Mouse (Mus musculus) kidney, postnatal 14 days (tissue): ENCODE results near the gene Fhl1.

ENCODE experiments used
- DNase-seq: peaks from one replicate; pipeline ENCODE4 v3.0.0; 2022; ENCODE audit warnings: mixed read lengths

Fhl1 gene

DNA sequence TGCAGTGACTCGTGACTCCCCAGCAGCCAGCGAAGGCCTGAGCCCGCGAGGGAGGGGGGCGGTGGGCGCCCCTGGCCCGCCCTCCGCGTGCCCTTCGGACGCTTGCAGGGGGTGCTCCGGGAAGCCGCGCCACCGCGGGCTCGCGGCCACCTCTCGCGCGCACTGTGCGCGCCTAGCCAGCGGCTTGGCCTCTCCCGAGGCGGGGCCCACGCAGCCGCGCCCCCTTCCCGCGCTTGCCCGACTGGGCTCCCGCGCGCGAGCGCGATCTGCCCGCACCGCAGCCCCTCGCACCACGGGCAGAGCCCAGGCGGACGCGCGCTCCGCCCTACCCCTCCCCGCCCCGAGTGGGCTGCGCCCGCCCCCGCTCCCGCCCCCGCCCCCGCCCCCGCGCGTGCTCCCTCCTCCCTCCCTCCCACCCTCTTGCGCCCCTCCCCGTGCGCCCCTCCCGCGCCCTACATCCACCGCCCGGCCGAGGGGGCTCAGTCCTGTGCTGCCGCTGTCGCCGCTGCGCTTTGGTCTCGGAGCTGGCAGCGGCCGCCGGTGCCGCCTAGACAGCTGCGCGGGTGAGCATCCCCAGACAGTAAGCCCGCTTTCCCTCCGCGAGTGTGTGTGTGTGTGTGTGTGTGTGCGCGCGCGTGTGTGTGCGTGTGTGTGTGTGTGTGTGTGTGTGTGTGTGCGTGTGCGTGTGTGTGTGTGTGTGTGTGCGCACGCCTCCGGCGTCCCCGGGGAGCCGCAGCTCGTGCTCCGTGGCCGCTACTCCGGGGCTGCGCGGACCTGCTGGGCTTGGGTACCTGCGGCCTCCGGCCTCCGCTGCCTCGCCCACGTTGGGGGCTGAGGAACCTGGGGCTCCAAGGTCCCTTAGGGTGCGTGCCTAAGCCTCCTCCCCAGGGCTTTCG is at the start of gene Fhl1:
Fhl1 (plus strand) TSS at position 482 of the 896 bp plus-strand sequence.
- DNase-seq = peak; percentile 85

DNA sequence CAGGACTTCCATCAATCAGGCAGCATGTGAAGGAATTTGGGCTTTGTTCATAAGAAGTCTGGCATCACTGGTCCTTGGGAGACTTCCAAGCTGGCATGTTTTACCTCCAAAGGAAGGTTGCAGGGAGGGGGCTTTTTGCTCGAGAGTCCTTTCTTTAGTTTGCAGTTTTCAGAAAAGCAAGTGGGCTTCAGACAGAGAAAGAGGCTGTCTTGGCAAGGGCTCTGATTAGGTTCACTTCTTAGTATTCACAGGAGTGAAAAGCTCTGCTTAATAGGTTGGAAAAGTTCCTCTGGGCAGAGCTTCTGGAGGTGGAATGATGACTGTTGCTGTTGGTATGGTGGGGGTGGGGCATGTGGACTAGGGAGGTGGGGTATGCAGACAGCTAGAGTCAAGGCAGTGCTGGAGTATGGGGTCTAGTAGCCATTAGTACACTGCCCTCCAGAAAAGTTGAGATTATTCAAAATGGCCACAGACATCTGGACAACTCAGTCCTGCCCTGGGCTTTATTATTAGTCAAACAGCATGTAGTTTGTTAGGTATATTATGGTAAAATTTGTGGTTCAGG is 49.3 kb upstream of the Fhl1 start:
- no peak for DNase-seq

DNA sequence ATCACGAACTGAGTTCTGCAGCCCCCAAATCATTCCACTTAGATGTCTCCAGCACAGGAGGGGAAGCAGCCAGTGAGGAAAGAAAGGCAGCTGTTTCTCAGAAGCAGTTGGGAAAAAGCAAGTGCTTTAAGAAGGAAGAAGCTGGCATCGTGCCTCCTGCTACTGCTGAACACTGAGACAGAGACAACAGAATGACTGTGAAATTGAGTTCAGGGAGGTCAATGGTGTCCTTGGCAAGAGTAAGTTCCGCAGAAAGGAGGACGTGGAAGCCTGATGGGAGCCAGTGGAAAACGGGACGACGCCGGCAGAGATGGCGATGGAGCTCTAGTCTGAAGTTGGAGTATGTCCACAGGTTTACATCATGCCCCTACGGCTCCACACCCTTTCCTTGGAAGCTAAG is 48.1 kb upstream of the Fhl1 start:
- DNase-seq = no peak

DNA sequence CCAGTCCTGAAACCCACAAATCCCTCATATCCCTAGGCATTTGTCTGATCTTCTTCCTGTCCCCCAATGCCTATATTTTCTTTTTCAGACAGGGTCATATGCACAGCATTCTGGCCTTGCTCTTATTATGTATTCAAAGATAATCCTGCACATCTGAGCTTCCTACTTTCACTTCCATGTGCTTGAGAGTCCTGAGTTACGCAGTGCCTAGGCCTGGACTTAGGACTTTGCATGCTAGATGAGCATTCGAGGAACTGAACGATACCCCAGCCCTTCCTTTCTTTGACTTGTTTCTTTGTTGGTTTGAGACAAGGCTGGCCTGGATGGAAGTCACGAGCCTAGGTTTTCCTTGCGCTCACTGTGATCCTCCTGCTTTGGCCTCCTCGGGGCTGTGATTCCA is 39.0 kb upstream of the Fhl1 start:
- DNase-seq = no peak

DNA sequence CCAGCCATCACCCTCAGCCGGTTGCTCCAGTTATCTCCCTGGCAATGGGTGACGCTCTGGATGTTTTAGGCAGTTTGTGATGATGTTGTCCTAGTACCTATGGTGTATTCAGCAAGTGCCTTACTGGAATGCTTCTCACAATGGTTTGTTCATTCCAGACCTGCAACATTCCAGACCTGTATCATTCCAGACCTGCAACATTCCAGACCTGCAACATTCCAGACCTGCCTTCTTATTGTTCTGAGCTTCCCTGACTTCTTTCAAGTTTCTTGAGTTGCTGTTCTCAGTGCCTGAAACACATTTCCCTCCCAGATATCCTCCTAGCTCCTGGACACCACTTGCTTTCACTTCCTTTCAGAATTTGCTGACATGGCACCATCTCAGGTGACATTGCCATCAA is 37.0 kb upstream of the Fhl1 start:
- DNase-seq = no peak

DNA sequence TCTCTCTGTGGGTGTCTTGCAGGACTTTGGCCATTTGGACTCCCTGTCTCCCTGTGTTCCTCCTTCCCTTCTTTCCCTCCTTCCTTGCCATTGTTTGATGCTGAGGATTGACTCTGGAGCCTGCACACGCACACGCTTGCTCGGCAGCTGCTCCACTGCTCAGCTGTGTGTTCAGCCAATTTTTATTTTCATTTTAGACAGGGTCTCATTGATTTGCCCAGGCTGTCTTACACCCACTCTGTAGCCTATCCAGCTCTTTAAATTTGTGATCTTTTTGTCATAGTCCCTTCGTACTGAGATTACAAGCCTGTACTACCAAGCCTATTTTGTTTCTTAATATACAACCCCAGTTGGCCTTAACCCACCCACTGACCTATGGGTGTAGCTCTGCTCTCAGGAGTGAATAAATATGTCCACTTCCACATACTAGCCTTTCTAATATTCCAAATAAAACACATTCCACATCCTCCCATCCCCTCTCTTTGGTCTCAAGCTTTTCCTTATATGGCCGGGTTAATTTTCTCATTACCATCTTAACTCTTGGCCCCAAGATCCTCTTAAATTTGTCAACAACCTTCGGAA is 34.3 kb upstream of the Fhl1 start:
- peak; percentile 9 for DNase-seq

DNA sequence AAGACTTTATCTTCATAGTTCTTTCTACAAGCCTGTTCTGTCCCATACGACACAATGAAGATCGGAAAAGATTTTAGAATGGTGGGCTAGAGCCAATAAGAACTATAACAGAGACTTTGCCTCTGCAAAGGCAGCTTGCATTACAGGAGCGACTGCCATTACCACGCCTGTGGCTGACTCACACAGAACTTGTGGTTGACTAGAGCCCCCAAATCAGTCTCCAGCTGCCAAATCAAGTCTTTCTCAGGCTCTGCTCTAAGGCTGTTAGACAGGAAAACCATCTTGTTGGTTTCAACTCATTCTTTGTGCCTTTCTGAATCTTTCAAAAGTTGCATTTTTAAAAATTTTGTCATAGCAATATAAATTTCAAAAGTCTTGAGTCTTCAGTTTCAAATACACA is 33.7 kb upstream of the Fhl1 start:
- DNase-seq = no peak

DNA sequence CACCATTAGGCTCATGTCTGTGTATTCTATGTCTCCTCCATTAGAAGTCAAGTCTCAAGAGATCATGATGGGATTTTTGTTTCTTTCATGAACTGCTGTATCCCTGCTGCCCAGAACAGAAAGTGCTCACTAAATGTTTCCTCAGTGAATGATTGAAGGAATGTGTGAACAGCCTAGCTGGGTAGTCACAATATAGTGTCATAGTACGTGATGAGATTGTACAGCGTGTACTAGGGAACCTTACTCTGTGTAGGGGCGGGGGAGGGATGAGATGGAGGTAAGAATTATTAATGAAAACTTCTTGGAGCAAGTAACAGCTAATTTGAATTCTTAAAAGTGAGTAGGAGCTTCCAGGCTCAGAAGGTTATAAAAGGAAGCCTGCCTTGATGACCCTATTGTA is 30.3 kb upstream of the Fhl1 start:
- no peak for DNase-seq

DNA sequence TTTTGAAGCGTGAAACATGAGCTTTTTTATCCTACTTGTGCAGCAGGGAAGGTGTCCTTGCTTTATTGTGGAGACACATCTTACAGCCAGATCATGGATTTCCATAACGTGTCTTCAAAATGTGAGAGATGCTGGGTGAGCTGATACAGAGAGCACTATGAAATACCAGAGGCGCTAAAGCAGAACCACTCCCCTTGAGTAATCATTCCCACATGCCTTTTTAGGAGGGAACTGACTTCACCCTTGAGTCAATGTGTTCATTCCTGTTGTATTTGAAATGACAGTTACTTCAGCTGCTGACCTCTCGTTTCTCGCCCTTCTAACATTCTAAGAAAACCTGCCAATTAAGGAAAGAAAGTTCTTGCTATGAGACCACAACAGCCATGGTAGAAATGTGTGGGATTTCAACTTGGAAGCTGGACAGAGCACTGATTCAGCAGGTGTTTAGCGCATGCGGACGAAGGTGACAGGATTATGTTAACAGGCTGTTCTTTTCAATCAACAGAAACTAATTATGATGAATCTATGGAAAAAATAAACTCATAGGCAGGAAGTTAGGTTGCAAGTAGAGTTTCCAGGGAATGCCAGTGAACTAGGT is 27.5 kb upstream of the Fhl1 start:
- DNase-seq = no peak

DNA sequence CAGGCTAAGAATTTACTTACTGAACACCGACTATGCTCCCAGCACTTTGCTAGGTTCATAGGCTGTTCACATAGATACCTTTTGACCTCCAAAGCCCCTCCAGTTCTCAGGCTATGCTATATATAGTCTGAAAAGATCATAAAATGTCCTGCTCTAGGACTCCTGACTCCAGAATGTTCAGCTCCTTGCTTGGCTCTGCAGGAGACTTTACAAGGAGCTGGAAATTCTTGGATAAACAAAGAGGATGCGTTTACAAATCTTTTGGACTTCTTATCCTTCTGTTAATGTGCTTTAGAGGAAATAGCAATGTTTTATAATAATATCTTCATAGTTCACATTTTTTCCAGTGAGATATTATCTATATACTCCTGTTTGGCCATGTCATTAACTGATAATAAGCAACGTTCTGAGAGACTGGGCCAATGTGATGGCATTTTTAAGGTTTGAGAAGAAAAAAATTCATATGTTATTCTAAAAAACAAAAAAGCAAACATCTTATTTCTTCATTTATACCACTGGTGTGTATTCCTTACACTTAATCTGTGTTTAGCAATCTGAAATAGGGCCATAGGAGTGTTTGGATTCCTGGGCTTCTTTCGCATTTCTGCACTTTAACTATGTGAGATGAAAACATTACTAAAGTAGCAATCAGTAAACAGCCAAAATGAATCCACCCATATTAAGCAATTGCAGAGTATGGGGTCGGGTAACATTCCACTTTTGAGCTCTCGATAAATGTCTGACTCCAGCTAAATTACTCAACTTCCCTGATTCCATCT is 22.8 kb upstream of the Fhl1 start:
- no peak for DNase-seq

DNA sequence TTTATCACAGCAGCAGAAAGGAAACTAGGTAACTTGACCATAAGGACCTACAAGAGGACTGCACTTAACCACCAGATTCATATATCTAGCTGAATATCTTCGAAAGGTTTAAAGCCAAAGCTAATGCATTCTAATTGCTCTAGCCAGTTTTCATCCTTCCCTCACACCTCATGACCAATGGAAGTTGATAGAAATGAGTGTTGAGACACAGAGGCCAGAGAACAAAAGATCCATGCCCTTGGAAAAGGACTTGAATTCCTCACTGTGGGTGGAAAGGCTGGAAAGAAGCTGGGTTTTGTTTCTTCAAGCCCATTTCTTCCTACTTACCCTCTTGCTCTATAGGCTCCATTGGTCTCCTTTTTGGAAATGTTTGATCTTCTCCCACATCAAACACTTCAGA is 21.1 kb upstream of the Fhl1 start:
- DNase-seq = no peak

DNA sequence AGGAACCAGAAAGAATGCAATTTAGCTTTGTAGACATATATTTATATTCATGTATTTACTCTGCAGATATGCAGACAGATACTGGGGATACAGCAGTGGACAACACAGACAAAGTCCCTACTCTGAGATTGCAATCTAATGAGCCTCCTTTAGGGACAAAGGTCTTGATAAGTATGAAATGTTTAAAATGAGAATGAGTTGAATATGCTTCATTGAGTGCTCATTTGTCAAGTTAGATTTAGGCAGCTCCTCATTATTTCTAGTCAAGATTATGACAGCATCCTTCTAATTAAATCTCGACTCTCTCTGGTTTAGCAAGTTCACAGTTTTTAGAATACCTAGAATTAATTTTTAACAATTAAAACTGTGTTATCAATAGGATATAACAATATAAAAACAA is 18.9 kb upstream of the Fhl1 start:
- no peak for DNase-seq

DNA sequence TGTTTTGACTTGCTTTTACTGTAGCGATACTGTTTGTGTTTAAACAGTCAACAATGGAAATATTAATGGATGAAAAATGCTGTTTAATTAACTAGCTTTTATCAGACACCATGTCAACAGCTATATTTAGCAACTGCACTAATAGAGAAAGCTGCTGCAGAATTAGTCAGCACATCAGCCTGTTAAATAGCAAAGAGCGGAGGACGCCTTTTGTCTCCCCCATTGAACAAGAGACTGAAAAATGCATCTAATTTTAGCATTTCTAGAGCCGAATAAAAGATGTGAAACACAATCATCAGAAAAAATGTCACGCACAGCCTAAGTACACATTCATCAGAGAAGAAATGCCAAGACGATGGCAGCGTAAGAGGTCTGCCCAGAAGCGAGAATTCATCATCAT is 9.0 kb upstream of the Fhl1 start:
- no peak for DNase-seq

DNA sequence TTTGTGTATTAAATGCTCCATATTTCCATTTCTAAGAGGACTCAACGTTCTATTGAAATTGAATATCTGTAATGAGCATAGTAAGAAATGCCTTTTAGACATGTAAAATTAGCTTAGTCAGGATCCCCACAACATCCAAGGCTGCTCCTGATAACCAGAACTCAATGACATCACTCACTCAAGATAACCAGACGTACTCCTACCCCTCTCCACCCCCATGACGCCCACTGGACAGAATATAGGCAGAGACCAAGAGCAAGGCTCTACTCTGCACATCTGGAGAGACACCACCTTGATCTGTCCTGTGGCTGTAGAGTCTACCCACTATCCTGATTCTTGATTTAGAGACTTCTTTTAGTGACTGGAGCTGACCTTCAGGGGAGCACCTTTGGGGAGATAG is 3.1 kb upstream of the Fhl1 start:
- DNase-seq = no peak

DNA sequence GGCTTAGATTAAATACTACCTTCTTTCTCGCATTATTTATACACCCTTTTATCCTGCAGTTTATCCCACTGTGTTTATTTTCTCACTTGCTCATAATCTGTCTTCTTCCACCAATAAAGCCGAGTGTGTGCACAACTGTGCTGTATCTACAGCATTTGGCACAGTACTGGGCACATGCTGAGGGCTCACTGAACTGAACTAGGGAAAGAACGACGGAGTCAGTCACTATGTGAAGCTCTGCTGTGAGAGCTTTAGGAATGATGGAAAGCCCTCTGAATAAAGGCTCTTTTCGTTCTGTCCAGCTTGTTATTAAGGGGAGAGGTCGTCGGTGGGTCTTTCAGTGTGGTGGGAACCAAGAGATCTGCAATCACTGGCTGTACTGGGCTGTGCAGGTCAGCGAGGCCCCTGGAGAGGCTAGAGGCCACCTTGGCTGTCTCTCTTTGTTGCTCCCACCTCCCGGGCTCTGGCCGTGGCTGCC is 720 bp upstream of the Fhl1 start:
- no peak for DNase-seq

DNA sequence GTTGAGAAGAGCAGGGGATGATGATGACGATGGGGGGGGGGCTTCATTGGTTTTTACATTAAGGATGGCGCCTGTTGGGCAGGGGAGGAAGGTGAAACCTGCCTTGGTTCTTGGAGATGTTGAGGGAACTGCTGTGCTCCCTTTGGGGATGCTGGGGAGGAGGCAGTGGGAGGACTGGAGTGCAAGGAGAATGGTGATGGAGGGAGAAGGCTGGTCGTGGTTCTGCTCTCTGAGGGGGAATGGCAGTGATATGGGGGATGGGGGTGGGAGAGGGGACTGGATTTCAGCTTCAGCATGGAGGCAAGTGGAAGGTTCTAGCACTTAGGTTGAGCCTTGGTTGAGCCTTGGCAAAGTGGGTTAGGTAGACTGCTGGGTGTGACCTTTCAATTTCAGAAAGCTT is 814 bp downstream of the Fhl1 start:
- no peak for DNase-seq

DNA sequence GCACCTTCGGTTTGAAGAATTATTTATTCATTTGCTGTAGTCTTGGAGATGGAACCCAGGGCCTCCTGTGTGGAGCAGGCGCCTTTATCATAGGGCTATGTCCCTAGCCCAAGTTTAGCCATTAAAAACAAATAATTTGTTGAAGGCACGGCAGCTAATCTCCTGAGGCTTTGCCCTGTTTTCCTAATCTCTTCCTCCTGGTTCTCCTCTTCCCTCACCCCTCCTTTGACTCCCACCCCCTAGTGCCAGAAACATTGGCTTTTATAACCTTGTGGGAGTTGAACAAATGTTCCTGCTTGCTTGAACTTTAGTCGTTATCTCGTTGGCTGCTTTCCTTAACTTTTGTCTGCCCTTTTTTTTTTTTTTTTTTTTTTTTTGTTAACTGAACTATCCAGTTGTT is 2.8 kb downstream of the Fhl1 start:
- DNase-seq = peak; percentile 33

DNA sequence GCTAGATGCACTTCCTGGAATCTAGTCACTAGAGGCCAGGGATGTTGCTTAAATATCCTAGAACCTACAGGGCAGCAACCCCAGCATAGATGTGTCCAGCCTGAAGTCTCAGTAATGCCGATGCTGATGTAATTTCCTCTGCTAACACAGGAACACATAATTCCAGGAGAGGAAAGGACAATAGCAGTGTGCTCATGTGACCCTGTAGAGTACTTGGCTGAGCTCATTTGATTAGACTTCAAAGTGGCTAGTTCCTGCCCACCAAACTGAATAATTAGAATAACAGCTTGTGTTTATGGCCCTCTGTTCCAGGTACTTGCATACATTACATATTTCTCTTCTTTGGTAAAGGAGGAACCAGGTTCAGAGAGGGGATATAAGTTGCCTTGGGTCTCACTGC is 4.6 kb downstream of the Fhl1 start:
- no peak for DNase-seq

DNA sequence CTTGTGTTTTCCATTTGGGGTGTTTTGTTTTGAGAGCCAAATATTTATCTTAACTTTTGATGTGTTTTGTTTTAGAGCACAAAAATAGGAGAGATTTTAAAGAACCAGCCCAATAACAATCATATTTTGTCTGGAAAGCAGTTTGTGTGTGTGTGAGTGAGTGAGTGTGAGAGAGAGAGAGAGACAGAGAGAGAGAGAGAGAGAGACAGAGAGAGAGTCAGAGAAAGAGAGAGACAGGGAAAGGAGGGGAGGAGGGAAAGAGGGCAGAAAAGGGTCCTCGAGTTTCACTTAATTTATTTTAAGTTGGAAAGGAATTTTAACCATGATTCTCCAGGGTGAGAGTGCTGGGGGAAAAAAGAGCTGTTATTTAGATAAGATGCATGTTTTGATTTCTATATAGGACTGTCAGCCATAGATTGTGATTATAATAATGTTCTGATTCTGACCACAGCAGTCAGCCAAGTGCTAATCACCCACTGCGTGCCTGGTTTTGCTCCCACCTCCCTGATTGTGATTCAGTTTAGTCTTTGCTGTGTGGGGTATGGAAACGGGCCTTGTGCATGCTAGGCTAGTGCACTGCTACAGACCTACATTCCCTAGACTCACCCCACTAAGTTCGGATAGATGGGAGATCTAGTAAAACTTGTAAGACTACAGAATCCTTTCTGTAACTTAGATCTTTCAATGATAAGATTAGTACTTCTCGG is 6.4 kb downstream of the Fhl1 start:
- no peak for DNase-seq

DNA sequence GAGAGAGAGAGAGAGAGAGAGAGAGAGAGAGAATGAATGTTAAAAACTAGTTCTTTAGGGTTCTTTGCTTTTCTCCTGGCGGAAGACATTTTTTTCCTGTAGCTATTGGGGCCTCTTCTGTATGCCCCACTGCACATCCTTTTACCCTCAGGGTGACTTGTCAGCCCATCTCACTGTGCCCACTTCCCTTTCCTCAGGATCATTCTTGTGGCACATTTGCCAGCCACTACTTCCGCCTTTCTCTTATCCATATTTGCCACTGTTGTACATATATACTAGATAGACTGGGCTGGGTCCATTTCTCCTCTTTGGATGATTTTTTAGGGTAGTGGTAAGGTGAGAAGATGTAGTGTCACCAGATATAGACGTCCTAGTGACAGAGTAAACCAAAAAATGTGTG is 9.8 kb downstream of the Fhl1 start:
- no peak for DNase-seq

DNA sequence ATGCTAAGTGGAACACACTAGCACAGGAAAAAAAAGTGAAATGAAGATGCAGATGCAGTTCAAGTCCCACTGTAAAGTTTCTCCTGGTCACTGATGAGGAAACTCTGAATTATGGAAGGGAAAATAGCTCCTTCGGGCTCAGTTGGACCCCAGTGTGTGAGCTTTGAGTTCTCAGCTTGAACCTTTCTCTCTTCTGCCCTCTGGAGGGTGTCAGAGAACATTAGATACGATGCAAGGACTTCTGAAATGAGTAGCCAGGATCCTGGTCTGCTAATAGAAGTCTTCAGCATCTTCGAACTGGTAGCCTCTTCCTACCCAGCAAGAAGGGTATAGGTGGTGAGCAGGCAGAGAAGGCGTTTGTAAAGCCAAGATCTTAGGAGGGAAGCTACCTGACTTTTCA is 19.9 kb downstream of the Fhl1 start:
- DNase-seq = no peak

DNA sequence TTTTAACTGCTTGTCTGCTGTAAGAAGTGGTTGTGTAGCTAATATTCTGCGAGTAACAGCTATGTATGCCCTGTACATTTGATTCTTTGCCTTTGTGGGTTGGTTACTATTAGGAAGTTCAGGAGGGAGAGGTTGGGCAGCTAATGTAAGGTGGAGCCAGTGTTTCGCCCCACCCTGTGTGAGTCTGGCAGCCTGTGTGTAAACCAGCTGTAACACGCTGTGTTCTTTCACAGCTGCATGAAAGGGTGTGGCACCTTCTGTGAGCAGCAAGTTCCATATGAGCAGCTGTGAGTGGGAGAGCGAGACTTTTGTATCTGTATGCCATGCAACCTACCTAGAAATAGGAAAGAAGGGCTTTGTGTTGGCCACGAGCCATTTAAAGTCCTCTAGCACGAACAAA is 20.6 kb downstream of the Fhl1 start:
- DNase-seq = no peak
